Mouse (Mus musculus) MEL (cell line): ENCODE measurements around the gene Nckap1. TPM values are rescaled to one million over a fixed set of nuclear protein-coding genes. Genes with fewer than 3 reads are reported as not detected.
A peak's percentile ranks its signal among the peaks of the same experiment; 100 is the strongest.

Experiments
- DNase-seq: peaks from one replicate; pipeline ENCODE4 v3.0.0; 2011; ENCODE audit warnings: low read depth, low spot score
- H3K27ac ChIP-seq: 2 replicates; pipeline ENCODE4 v1.5.1; 2012; ENCODE audit warnings: low read depth, mild to moderate bottlenecking, control low read depth, low read length, moderate library complexity; ENCODE audit not compliant: control insufficient read depth
- H3K27me3 ChIP-seq, 2 experiments: fragments of 150-350 bp in 1 of 2; sonication (generic) in 1 of 2; 2 replicates each; pipeline ENCODE4 v1.6.1; 2012; ENCODE audit warnings: low read length in 2 of 2, mild to moderate bottlenecking in 2 of 2, improper control_type of control experiment in 1 of 2, moderate library complexity in 1 of 2; ENCODE audit not compliant: insufficient read depth in 2 of 2, control insufficient read depth in 1 of 2
- H3K36me3 ChIP-seq, 2 experiments: 2 replicates each; pipeline ENCODE4 v1.6.1; 2012 to 2014; ENCODE audit warnings: low read length in 2 of 2, improper control_type of control experiment in 1 of 2, inconsistent platforms in 1 of 2, mild to moderate bottlenecking in 1 of 2; ENCODE audit not compliant: insufficient read depth in 2 of 2, control insufficient read depth in 1 of 2
- H3K4me1 ChIP-seq, 2 experiments: fragments of 150-350 bp in 1 of 2; sonication (generic) in 1 of 2; 2 replicates each; pipeline ENCODE4 v1.6.1; 2012; ENCODE audit warnings: low read length in 2 of 2, improper control_type of control experiment in 1 of 2, mild to moderate bottlenecking in 1 of 2; ENCODE audit not compliant: insufficient read depth in 2 of 2, control insufficient read depth in 1 of 2
- H3K4me3 ChIP-seq, 2 experiments: fragments of 150-350 bp in 1 of 2; sonication (generic) in 1 of 2; 2 replicates each; pipeline ENCODE4 v1.5.1; 2012; ENCODE audit warnings: low read depth in 2 of 2, low read length in 2 of 2, mild to moderate bottlenecking in 2 of 2, moderate library complexity in 2 of 2, control low read depth in 1 of 2, improper control_type of control experiment in 1 of 2; ENCODE audit not compliant: control insufficient read depth in 1 of 2, insufficient read depth in 1 of 2
- H3K79me2 ChIP-seq: 2 replicates; pipeline ENCODE4 v1.6.1; 2012; ENCODE audit warnings: mild to moderate bottlenecking, low read length, moderate library complexity; ENCODE audit not compliant: control insufficient read depth, poor library complexity, insufficient read depth
- H3K9ac ChIP-seq: 2 replicates; pipeline ENCODE4 v1.6.1; 2012; ENCODE audit warnings: low read depth, mild to moderate bottlenecking, control low read depth, low read length, moderate library complexity; ENCODE audit not compliant: control insufficient read depth, poor library complexity, severe bottlenecking
- H3K9me3 ChIP-seq: fragments of 150-350 bp; sonication (generic); replicated peaks from 2 replicates; pipeline ENCODE4 v1.6.1; 2012; ENCODE audit warnings: mild to moderate bottlenecking, low read length, improper control_type of control experiment, moderate library complexity; ENCODE audit not compliant: insufficient read depth
- CHD2 ChIP-seq: IDR thresholded peaks from 2 replicates; pipeline ENCODE4 v1.6.1; 2011; ENCODE audit warnings: low read length, improper control_type of control experiment
- CTCF ChIP-seq, 3 experiments: IDR thresholded peaks in 2 of 3; conservative IDR thresholded peaks in 1 of 3; 2 replicates each; pipeline ENCODE4 v1.5.1; 2011 to 2012; ENCODE audit warnings: low read length in 3 of 3, low read depth in 2 of 3, mild to moderate bottlenecking in 2 of 3, improper control_type of control experiment in 1 of 3, inconsistent platforms in 1 of 3, mixed read lengths in 1 of 3, moderate library complexity in 1 of 3; ENCODE audit not compliant: control insufficient read depth in 1 of 3, insufficient read depth in 1 of 3, poor library complexity in 1 of 3, severe bottlenecking in 1 of 3
- ELF1 ChIP-seq: IDR thresholded peaks from 2 replicates; pipeline ENCODE4 v1.6.1; 2014; ENCODE audit warnings: low read depth, mild to moderate bottlenecking, inconsistent platforms, low read length, improper control_type of control experiment, moderate library complexity
- EP300 ChIP-seq, 2 experiments: IDR thresholded peaks; 2 replicates each; pipeline ENCODE4 v1.6.1; 2011; ENCODE audit warnings: improper control_type of control experiment in 2 of 2, low read length in 2 of 2, low read depth in 1 of 2, mild to moderate bottlenecking in 1 of 2
- GATA1 ChIP-seq: IDR thresholded peaks from 2 replicates; pipeline ENCODE4 v1.6.1; 2011; ENCODE audit warnings: low read depth, low read length, improper control_type of control experiment
- MAFK ChIP-seq: IDR thresholded peaks from 2 replicates; pipeline ENCODE4 v1.6.1; 2011; ENCODE audit warnings: low read depth, mild to moderate bottlenecking, low read length, improper control_type of control experiment, borderline replicate concordance
- MAZ ChIP-seq: IDR thresholded peaks from 2 replicates; pipeline ENCODE4 v1.6.1; 2012; ENCODE audit warnings: low read depth, mild to moderate bottlenecking, inconsistent platforms, low read length, improper control_type of control experiment
- POLR2AphosphoS5 ChIP-seq: IDR thresholded peaks from 2 replicates; pipeline ENCODE4 v1.6.1; 2012; ENCODE audit warnings: low read depth, borderline replicate concordance, mild to moderate bottlenecking, inconsistent platforms, low read length, moderate library complexity, mixed read lengths
- RAD21 ChIP-seq: IDR thresholded peaks from 2 replicates; pipeline ENCODE4 v1.6.1; 2011; ENCODE audit warnings: mild to moderate bottlenecking, low read depth, low read length, improper control_type of control experiment
- RCOR1 ChIP-seq: IDR thresholded peaks from 2 replicates; pipeline ENCODE4 v1.6.1; 2012; ENCODE audit warnings: low read depth, mild to moderate bottlenecking, inconsistent platforms, low read length, improper control_type of control experiment
- SMC3 ChIP-seq: IDR thresholded peaks from 2 replicates; pipeline ENCODE4 v1.6.1; 2011; ENCODE audit warnings: low read depth, low read length, improper control_type of control experiment
- TBP ChIP-seq: IDR thresholded peaks from 2 replicates; pipeline ENCODE4 v1.8.0; 2011; ENCODE audit warnings: low read depth, low read length, improper control_type of control experiment
- polyA plus RNA-seq, 2 experiments: library from polyadenylated mRNA; stranded (reverse) in 1 of 2; unstranded in 1 of 2; fragments of >175 nt in 1 of 2; fragments of >200 nt in 1 of 2; gene quantifications; 2 replicates each; pipeline versions ENCODE4 v1.2.1 to v1.2.4; 2012; ENCODE audit warnings: low replicate concordance in 2 of 2, low read depth in 1 of 2; ENCODE audit not compliant: insufficient read length in 2 of 2, insufficient read depth in 1 of 2, missing spikeins in 1 of 2
- total RNA-seq: library from RNA; depleted of rRNA; stranded (reverse); fragments of 300-350 nt; gene quantifications from 2 replicates; pipeline ENCODE4 v1.2.3, GENCODE M21; 2012

The Nckap1 gene
- total and polyA plus RNA-seq, 3 experiments, result 5.9 to 7.1 TPM; not detected in 1

DNA sequence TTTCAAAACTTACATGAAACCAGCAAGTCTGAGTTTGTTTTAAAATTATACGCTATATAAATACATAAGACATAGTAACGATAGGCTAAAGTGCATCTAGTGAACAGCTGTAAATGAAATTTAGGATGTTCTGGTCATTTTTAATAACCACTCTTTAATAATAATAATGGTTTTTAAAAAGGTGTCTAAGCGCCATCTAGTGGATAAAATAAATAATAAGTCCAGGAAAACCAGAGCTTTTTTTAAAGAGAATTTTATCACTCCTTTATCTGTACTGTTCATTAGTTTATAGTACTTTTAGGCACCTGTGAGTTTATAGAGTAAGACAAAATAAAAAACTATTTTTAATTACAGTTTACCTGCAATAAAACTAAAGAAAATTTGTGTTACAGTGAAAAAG is 44.0 kb downstream of the Nckap1 start:
- Histone ChIP-seq H3K27ac (no peak overlapping the region), H3K9ac (no peak overlapping the region), H3K27me3 (no peaks in the 10 kb centered on the region), H3K36me3 (peaks cover 0 to 2% of the 10 kb centered on the region in 2 experiments; a peak in 1 of 4 replicates), H3K9me3 (no peaks in the 10 kb centered on the region), H3K4me3 (no peak overlapping the region), H3K4me1 (peaks cover 0 to 4% of the 10 kb centered on the region in 2 experiments; a peak in 2 of 4 replicates), H3K79me2 (no peaks in the 10 kb centered on the region)
- peak; percentile 30 for DNase-seq
- peak; percentile 2 to 51 (median 32); a peak in 4 of 6 replicates for TF ChIP-seq CTCF (IDR thresholded peaks at IDR 0.05 in 2 of 3, conservative IDR thresholded peaks at IDR 0.05 in 1 of 3; ENCODE audit: control insufficient read depth in 1 of 3, insufficient read depth in 1 of 3, low read depth in 2 of 3, low read length in 3 of 3, poor library complexity in 1 of 3, severe bottlenecking in 1 of 3)
- TF ChIP-seq SMC3, result peak; percentile 15; the same call in 1 of the 2 replicates
- TF ChIP-seq RAD21, result peak; percentile 63
- TF ChIP-seq EP300 (IDR thresholded peaks at IDR 0.05; ENCODE audit: low read depth in 1 of 2, low read length in 2 of 2), result no peak; a peak in 1 of 4 replicates
- TF ChIP-seq GATA1, result 0 out of 2 replicates have a peak, but pooled peaks have one; percentile 3

GRCm38 (mm10) chr2:80536608-80537007 is 44.6 kb downstream of the Nckap1 start:
- peak; percentile 63 for DNase-seq
- Histone ChIP-seq H3K79me2 (no peaks in the 10 kb centered on the region), H3K4me1 (peaks cover 0 to 4% of the 10 kb centered on the region in 2 experiments; a peak in 2 of 4 replicates), H3K36me3 (peaks cover 0 to 2% of the 10 kb centered on the region in 2 experiments; a peak in 1 of 4 replicates), H3K27ac (no peak overlapping the region), H3K9ac (no peak overlapping the region), H3K27me3 (no peaks in the 10 kb centered on the region), H3K4me3 (no peak overlapping the region), H3K9me3 (no peaks in the 10 kb centered on the region)
- TF ChIP-seq EP300 (IDR thresholded peaks at IDR 0.05; ENCODE audit: low read depth in 1 of 2, low read length in 2 of 2), result peak in 1 of 2 experiments; percentile 48; a peak in 2 of 4 replicates
- TF ChIP-seq MAFK, result no peak
- TF ChIP-seq RAD21, result no peak
- TF ChIP-seq GATA1, result peak; percentile 50
- no peak for TF ChIP-seq RCOR1

DNA sequence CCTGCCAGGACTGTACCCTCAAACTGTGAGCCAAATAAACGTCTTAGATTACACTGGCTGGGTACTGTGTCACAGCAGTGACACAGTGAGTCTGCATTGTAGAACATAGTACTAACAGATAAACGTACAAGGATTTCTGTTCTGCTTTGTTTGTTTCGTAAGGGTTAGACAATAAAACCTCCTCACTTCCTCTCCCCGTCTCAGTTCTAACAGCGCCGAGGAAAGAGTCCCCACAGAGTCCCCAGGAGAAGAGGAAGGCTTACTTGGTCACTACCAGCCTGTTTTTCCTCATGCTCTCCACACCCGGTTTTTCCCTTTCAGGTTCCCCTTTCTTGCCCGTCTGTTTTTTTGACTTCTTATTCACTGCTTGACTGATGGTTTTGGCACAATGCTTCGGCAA is 56.9 kb downstream of the Nckap1 start:
- Histone ChIP-seq H3K9ac (no peak overlapping the region), H3K4me1 (no peaks in the 10 kb centered on the region), H3K9me3 (no peaks in the 10 kb centered on the region), H3K4me3 (no peak overlapping the region), H3K27me3 (no peaks in the 10 kb centered on the region), H3K27ac (no peak overlapping the region), H3K36me3 (peaks cover 0 to 7% of the 10 kb centered on the region in 2 experiments; a peak in 1 of 4 replicates), H3K79me2 (no peaks in the 10 kb centered on the region)
- DNase-seq, result no peak
- TF ChIP-seq EP300 (IDR thresholded peaks at IDR 0.05; ENCODE audit: low read depth in 1 of 2, low read length in 2 of 2) (no peak), POLR2AphosphoS5 (no peak), CHD2 (no peak), ELF1 (no peak), MAZ (no peak), TBP (no peak), RAD21 (no peak)
